Mouse (Mus musculus) hindlimb bud, embryonic 11.5 days (tissue): ENCODE results near the gene Cd5.

ENCODE experiments used
- DNase-seq: peaks from one replicate; pipeline ENCODE4 v3.0.0-alpha.2; 2012; ENCODE audit warnings: low read depth, low spot score; ENCODE audit errors: extremely low spot score

The Cd5 gene

GRCm38 (mm10) chr19:10676656-10677055, 62.1 kb downstream of the Cd5 start:
- no peak for DNase-seq

DNA sequence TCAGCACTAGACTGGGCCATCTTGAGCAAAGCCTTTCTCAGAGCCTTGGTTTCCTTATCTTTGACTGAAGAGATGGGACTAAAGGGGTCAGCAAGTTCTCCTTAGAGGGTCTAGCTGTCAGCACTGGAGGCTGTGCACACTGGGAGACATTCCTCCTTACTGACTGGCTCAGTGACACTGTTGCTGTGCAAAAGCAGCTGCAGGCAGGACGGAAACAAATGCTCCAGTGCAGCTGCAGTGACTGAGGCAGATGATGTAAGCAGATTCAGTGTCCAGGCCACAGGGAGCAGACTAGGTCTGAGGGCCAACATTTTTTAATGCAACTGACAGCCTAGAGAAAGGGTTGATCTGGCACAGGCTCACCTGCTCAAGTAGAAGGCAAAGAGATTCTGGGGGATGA, 65.5 kb downstream of the Cd5 start:
- DNase-seq: no peak

GRCm38 (mm10) chr19:10671854-10672417, 66.9 kb downstream of the Cd5 start:
- DNase-seq: no peak

DNA sequence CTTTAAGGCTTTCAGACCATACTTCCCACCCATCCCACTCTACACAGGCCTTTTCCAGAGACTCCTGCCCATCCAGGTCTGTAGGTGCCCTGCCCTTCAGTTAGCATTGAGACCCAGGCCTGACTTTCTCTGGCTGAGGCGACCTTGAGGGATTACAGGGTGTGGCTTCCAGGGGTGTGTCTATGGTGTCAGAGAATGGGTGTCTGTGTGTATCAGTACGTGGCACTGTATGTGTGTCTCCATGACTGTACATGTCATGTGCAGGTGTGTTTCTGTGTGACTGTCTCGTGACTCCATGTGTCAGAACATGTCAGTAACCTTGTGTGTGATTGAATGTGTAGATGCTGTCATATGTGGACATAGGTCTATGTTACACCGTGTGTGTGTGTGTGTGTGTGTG, 67.5 kb downstream of the Cd5 start:
- DNase-seq: no peak
